Mouse (Mus musculus) heart, embryonic 16.5 days (tissue): ENCODE data around the gene Fbxw11. TPM values are rescaled to one million over a fixed set of nuclear protein-coding genes. Genes with fewer than 3 reads are reported as not detected.

Source experiments
- ATAC-seq: fragments of 200-750 bp; cut with Nextera tagmentation; replicated peaks from 2 replicates; pipeline ENCODE4 v1.8.0; 2017; ENCODE audit warnings: moderate number of reproducible peaks; ENCODE audit not compliant: insufficient read depth, low FRiP score; ENCODE audit errors: extremely low read depth
- H3K27ac ChIP-seq: fragments of 300-500 bp; sonication (generic); 2 replicates; pipeline ENCODE4 v1.5.1; 2014; ENCODE audit warnings: mild to moderate bottlenecking, low read length, control low read depth, moderate library complexity
- H3K27me3 ChIP-seq: fragments of 300-500 bp; sonication (generic); 2 replicates; pipeline ENCODE4 v1.6.1; 2014; ENCODE audit warnings: low read length, mixed read lengths; ENCODE audit not compliant: control insufficient read depth, insufficient read depth
- H3K36me3 ChIP-seq: fragments of 300-500 bp; sonication (generic); 2 replicates; pipeline ENCODE4 v1.6.1; 2014; ENCODE audit not compliant: control insufficient read depth, insufficient read depth
- H3K4me1 ChIP-seq: fragments of 300-500 bp; sonication (generic); 2 replicates; pipeline ENCODE4 v1.6.1; 2014; ENCODE audit warnings: low read length, mixed read lengths; ENCODE audit not compliant: control insufficient read depth, insufficient read depth
- H3K4me2 ChIP-seq: fragments of 300-500 bp; sonication (generic); 2 replicates; pipeline ENCODE4 v1.6.1; 2014; ENCODE audit warnings: low read depth, mild to moderate bottlenecking, control low read depth, low read length
- H3K4me3 ChIP-seq: fragments of 300-500 bp; sonication (generic); 2 replicates; pipeline ENCODE4 v1.5.1; 2014; ENCODE audit warnings: mild to moderate bottlenecking, control low read depth, low read length
- H3K9ac ChIP-seq: fragments of 300-500 bp; sonication (generic); 2 replicates; pipeline ENCODE4 v1.6.1; 2014; ENCODE audit warnings: low read length, control low read depth
- H3K9me3 ChIP-seq: fragments of 300-500 bp; sonication (generic); replicated peaks from 2 replicates; pipeline ENCODE4 v1.6.1; 2016; ENCODE audit warnings: low read length; ENCODE audit not compliant: control insufficient read depth
- WGBS: fragments of 180-500 bp; shearing (Covaris S2); extraction: QIAGEN DNeasy Blood & Tissue Kit; methylation state at CpG from one replicate; pipeline ENCODE4 v1.1.7; 2014; 5-methylcytosine and 5-hydroxymethylcytosine counted together
- polyA plus RNA-seq: library from polyadenylated mRNA; unstranded; fragments of >200 nt; fragmentation: Nextera tagmentation; extraction: Ambion mirVana; gene quantifications from 2 replicates; pipeline ENCODE4 v1.2.1, GENCODE M21; 2015

Gene Fbxw11
- polyA plus RNA-seq, 1 experiment from 2014 or later: 63.5 TPM

DNA sequence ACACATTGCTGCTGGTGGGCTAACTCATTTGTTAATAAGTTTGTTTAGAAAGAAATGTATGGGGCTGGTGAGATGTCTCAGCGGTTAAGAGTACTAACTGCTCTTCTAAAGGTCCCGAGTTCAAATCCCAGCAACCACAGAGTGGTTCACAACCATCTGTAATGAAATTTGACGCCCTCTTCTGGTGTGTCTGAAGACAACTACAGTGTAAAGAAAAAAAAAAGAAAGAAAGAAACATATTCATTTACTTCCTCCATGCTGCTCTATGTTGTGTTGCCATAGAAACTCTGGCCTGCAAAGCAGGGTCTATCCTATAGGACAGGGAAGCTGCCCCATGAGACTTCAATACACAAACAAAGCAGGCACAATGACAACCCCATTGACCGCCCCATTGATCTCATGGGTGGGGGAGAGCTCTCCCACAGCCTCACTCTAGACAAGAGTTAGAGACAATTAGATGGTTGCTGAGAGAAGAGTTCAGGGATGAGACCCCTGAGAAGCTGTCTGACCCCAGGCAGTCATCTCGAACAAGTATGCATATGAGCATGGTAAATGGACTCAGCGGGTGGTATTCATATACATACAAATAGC lies 22.6 kb upstream of the Fbxw11 start:
- ATAC-seq: no peak
- Histone ChIP-seq H3K4me1 (peaks cover 20% of the 10 kb centered on the region), H3K4me3 (no peak overlapping the region), H3K36me3 (no peaks in the 10 kb centered on the region), H3K27ac (peak overlapping the region; percentile 96), H3K27me3 (no peaks in the 10 kb centered on the region), H3K9ac (no peak overlapping the region), H3K4me2 (no peak overlapping the region), H3K9me3 (no peaks in the 10 kb centered on the region)
- WGBS: 72% methylated on average over 6 of the region's 6 CpGs

DNA sequence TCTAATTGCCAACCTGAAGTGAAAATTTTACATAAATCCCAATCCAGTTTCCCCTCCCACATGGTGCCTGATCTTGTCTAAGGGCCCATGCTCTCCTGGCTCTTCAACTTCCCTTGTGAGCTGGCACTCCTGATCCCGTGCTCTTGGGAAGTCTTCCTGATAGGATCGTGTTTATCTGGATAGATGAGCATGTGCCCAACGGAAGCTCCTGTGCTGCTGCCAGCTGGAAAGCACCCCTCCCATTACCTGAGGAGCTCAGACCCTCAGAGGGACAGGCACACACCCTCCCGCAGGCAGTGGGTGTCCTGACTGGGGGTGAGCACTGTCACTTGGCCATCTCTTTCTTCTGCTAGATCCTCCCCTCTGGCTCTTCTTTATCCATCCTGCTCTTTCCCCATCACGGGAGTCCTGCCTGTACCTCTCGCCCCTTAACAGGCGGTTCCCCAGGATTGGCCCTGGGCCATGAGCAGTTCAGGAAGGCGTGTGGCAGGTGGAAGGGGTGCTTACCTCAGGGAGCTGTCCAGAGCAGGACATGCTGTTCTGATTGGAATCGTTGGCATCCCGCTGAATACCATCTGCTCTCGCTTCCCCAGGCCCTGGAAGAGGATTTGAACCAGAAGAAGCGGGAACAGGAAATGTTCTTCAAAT lies 20.6 kb upstream of the Fbxw11 start:
- Histone ChIP-seq H3K9me3 (no peaks in the 10 kb centered on the region), H3K4me3 (no peak overlapping the region), H3K9ac (no peak overlapping the region), H3K27ac (no peak overlapping the region), H3K36me3 (no peaks in the 10 kb centered on the region), H3K27me3 (no peaks in the 10 kb centered on the region), H3K4me1 (peaks cover 20% of the 10 kb centered on the region), H3K4me2 (no peak overlapping the region)
- 67% methylated on average over 12 of the region's 12 CpGs for WGBS
- no peak for ATAC-seq

DNA sequence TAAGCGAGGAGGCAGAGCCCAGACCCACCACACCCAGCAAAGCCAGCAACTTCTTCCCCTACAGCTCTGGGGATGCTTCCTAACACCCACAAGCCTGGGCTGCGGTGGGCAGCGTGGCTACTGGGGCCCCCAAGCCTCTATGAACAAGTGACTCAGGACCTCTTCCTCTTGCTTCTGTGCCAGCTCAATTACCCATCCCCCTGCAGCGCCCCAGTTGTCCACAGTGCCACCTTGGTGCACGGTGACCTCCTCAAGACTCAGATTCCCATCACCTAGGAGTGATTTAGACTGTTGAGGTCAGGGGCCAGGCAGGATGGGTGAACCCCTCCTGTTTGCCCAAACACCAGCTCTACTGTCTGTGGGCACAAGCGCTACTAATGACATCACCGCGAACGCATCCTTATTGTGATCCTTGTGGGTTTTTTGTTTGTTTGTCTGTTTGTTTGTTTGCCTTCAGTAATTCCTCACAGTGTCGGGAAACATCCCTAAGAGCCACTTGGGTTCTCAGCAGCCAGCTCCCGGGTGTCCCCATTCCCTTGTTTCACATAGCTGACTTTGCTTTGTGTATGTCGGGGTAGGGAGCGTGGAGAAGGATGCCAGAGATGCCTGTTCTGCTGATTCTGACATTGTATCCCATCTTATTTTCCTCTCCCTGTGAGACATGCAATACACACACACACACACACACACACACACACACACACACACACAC lies 19.9 kb upstream of the Fbxw11 start:
- Histone ChIP-seq H3K9me3 (no peaks in the 10 kb centered on the region), H3K4me1 (peaks cover 20% of the 10 kb centered on the region), H3K27ac (no peak overlapping the region), H3K9ac (no peak overlapping the region), H3K27me3 (no peaks in the 10 kb centered on the region), H3K4me3 (no peak overlapping the region), H3K36me3 (no peaks in the 10 kb centered on the region), H3K4me2 (no peak overlapping the region)
- no peak for ATAC-seq
- 86% methylated on average over 13 of the region's 13 CpGs for WGBS

DNA sequence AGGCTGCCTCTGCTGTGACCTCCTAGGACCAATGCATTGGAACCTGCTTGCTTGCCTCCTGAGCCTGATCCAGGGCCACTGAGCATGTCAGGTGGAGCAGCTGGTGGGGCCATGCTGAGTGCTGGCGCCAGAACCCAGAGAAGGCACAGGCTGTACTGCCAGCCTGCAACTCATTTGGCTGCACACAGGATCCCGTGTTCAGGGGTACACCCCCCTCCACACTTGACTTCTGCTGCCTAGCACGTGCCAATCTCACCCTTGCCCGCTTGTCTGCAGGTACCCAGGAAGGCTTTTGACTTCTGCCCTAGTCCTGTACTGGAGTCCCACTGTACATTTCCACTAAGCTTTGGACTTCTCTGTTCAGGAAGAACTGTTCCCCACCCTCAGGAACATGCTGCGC lies 19.3 kb upstream of the Fbxw11 start:
- no peaks in the 10 kb centered on the region for H3K9me3 ChIP-seq
- no peak overlapping the region for H3K9ac ChIP-seq
- WGBS: 84% methylated on average over 5 of the region's 5 CpGs

DNA sequence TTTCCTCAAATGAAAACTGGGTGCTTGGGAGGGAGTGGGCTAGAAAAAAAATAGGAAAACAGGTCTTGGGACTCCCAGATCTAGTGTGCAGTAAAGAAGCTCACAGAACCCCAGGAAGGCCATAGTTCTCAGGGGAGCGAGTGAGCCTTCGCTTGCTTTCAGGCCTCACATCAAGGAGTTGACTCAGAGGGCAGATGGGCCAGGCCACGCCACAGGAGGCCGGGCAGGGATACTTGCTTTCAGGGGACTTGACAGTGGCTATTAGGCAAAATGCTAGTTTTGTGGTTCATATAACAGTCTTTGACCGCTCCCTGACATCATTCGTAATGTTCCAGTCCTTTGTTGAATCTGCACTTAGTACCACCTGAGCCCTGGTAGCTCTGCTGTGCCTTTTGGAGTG lies 18.6 kb upstream of the Fbxw11 start:
- Histone ChIP-seq H3K27ac (no peak overlapping the region), H3K27me3 (no peaks in the 10 kb centered on the region), H3K9ac (no peak overlapping the region), H3K4me2 (no peak overlapping the region), H3K9me3 (no peaks in the 10 kb centered on the region), H3K36me3 (no peaks in the 10 kb centered on the region), H3K4me3 (no peak overlapping the region), H3K4me1 (peaks cover 16% of the 10 kb centered on the region)
- ATAC-seq: no peak
- WGBS: 89% methylated on average over 6 of the region's 6 CpGs

More for the DNA sequence above, 19.3 kb upstream of the Fbxw11 start:
- no peak overlapping the region for H3K4me2 ChIP-seq
- H3K4me3 ChIP-seq: no peak overlapping the region
- H3K36me3 ChIP-seq: no peaks in the 10 kb centered on the region
- H3K4me1 ChIP-seq: peaks cover 20% of the 10 kb centered on the region
- ATAC-seq: no peak
- no peaks in the 10 kb centered on the region for H3K27me3 ChIP-seq
- H3K27ac ChIP-seq: no peak overlapping the region

DNA sequence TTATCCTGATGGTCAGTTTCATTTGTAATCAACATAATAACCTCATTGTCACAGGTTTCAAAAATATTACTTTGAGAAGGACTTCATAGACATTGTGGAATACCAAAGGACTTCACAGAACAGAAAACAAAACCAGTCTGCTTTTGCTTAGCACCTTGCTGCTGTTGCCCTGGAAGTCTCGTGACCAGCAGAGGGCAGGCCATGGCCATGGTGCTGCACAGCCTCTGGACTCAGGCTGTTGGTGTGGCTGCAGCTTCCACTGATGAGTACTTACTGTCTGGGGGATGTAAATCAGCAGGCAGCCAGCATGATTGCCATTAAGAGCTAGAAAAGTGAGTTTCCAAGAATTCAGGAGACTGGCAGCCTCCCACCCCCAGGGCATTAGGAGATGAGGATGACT lies 16.8 kb upstream of the Fbxw11 start:
- 49% methylated on average over 1 of the region's 1 CpGs for WGBS
- Histone ChIP-seq H3K36me3 (no peaks in the 10 kb centered on the region), H3K27me3 (no peaks in the 10 kb centered on the region), H3K4me2 (no peak overlapping the region), H3K4me3 (no peak overlapping the region), H3K9me3 (no peaks in the 10 kb centered on the region), H3K9ac (no peak overlapping the region), H3K4me1 (peaks cover 4% of the 10 kb centered on the region; the same call in 1 of the 2 replicates), H3K27ac (no peak overlapping the region)
- no peak for ATAC-seq

DNA sequence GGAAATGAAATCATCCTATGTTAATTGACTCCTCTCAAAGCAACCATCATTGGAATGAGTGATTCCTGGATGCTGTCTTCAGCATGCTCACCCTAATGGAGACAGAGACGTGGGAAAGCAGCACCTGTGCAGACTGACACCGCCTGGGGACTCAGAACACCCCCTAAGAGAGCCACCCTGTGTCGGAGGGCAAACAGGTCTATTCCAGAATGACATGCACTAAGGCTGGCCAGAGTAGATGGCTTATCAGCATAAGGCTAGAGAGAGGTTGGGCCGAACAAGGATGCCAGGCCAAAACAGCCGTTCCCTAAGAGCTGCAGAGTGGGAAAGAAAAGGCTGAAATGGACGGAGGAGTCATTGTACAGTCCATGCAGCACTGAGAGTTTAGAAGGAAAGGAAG lies 16.4 kb upstream of the Fbxw11 start:
- H3K9me3 ChIP-seq: no peaks in the 10 kb centered on the region
- H3K27me3 ChIP-seq: no peaks in the 10 kb centered on the region
- no peak for ATAC-seq
- H3K4me2 ChIP-seq: no peak overlapping the region
- H3K9ac ChIP-seq: no peak overlapping the region
- H3K36me3 ChIP-seq: no peaks in the 10 kb centered on the region
- 68% methylated on average over 6 of the region's 6 CpGs for WGBS
- H3K4me3 ChIP-seq: no peak overlapping the region
- peaks cover 4% of the 10 kb centered on the region; the same call in 1 of the 2 replicates for H3K4me1 ChIP-seq
- no peak overlapping the region for H3K27ac ChIP-seq

DNA sequence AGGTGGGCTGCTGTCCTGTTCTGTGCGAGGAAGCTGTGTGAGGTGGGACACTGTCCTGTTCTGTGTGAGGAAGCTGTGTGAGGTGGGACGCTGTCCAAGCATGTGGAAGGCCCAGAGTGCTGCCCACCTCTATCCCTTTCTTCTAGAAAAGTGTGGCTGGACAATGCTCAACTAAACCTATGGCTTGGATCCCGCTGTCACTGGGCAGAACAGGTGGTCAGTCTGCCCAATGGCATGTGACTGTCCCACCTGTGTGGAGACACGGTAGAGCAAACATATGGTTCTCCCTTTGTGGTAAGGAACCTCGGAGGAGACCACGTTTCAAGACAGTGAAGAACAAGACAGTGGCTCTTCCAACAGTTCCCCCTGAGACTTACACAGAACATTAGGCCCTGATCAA lies 14.6 kb upstream of the Fbxw11 start:
- H3K4me3 ChIP-seq: no peak overlapping the region
- H3K9ac ChIP-seq: no peak overlapping the region
- no peaks in the 10 kb centered on the region; the same call in 1 of the 2 replicates for H3K4me1 ChIP-seq
- H3K27me3 ChIP-seq: no peaks in the 10 kb centered on the region
- no peaks in the 10 kb centered on the region for H3K36me3 ChIP-seq
- 72% methylated on average over 6 of the region's 6 CpGs for WGBS
- H3K4me2 ChIP-seq: no peak overlapping the region
- no peak for ATAC-seq
- no peaks in the 10 kb centered on the region for H3K9me3 ChIP-seq
- H3K27ac ChIP-seq: no peak overlapping the region

DNA sequence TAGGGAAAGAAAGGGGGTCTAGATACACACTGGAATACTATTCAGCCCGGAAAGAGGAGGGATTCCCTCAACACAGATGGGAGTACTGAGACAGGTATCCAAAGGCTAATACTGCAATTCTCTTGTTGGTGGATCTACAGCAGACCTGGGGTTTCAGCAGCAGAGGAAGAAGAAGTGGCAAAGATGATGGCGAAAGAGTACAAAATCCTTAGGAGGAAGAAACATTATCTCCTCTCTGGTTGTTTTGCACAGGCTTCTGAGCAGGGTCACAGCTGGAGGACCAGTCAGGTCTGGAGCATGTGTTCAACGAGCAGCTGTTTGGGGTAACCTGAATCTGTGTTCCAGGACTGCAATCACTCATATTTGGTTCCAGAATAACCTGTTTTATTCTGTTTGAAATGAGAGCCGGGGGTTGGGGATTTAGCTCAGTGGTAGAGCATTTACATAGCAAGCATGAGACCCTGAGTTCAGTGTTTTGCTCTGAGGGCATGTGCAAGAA lies 12.8 kb upstream of the Fbxw11 start:
- Histone ChIP-seq H3K4me1 (no peaks in the 10 kb centered on the region; the same call in 1 of the 2 replicates), H3K27me3 (no peaks in the 10 kb centered on the region), H3K4me2 (no peak overlapping the region), H3K9ac (no peak overlapping the region), H3K27ac (no peak overlapping the region), H3K36me3 (no peaks in the 10 kb centered on the region), H3K9me3 (0 out of 2 replicates have a peak, but pooled peaks cover 2% of the 10 kb centered on the region), H3K4me3 (no peak overlapping the region)
- ATAC-seq: no peak
- 78% methylated on average over 4 of the region's 4 CpGs for WGBS
